Mouse (Mus musculus): ENCODE data around the gene Foxf1. TPM values are rescaled to one million over a fixed set of nuclear protein-coding genes. Genes with fewer than 3 reads are reported as not detected.

The Foxf1 gene
- polyA plus RNA-seq, 1 experiment from 2014 or later = 59.3 TPM

DNA sequence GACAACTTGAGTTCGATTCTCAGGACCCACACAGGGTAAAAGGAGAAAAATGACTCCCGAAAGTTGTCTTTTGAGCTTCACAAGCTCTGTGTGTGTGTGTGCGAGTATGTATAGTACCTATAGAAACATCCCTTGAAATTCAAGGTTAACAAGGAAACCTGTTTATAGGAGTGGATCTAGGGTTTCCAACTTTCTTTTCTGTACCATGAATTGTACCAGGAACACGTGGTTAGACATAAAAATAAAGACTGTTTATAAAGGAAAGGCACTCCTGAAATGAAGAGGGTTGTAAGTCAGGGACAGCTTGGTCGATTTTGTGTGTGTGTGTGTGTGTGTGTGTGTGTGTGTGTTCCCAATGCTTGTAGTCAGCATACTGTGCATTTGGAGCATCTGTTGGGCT, 24.5 kb downstream of the Foxf1 start:
- H3K4me2 ChIP-seq (replicated peaks; ENCODE audit: low read depth) = peak overlapping the region; percentile 90
- no peak for DNase-seq (ENCODE audit: low spot score)
- no peaks in the 10 kb centered on the region for H3K4me1 ChIP-seq (replicated peaks; ENCODE audit: control insufficient read depth, insufficient read depth)
- WGBS = 10% methylated on average over 5 of the region's 5 CpGs
- TF ChIP-seq CTCF (IDR thresholded peaks at IDR 0.05; ENCODE audit: low read depth) = no peak
- ATAC-seq (ENCODE audit: low FRiP score, low TSS enrichment) = no peak
- peak overlapping the region; percentile 87; the same call in 1 of the 2 replicates for H3K9ac ChIP-seq (ENCODE audit: low read length)
- H3K4me3 ChIP-seq (ENCODE audit: low read depth, low read length) = peak overlapping the region; percentile 88
- H3K27ac ChIP-seq (replicated peaks) = no peak overlapping the region
- H3K9me3 ChIP-seq (ENCODE audit: control insufficient read depth, low read length) = no peaks in the 10 kb centered on the region
- peaks cover 3% of the 10 kb centered on the region; the same call in 1 of the 2 replicates for H3K36me3 ChIP-seq (ENCODE audit: control insufficient read depth, insufficient read depth, low read length)
- no peaks in the 10 kb centered on the region for H3K27me3 ChIP-seq (ENCODE audit: control insufficient read depth, insufficient read depth, low read length)

DNA sequence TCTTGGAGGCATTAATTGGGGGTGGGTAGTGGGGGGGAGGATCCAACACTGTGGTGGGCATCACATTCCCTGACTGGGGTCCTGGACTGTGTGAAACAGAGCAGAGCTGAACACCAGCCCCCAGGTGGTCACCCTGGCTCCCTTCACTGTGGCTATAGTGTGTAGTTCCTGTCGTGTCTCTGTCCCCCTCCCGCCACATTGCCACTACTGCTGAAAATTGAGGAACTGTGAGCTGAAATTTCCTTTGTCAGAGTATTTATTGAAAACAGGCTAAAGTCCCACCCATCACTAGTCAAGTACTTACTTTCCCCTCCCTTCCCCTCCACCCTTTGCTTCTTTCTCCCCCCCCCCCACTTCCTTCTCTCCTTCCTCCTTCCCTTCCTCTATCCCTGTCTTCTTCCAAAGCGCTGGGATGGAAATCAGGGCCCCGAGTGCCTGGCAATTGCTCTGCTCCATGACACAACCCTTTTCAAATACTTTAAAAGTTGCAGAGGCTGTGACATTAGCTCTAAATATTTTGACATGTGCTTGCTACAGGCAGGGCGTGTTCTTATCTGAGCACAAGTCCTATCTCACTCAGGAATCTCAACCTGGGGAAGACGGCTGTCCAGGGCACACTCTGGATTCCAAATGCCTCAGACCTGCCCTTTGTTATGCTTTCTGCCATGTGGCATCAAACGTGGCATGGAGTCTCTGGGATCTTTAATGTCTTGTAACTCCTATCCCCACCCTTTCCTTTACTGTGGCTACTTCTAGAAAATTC, 27.1 kb downstream of the Foxf1 start:
- Histone ChIP-seq H3K27ac (replicated peaks) (no peak overlapping the region), H3K9me3 (ENCODE audit: control insufficient read depth, low read length) (no peaks in the 10 kb centered on the region), H3K27me3 (ENCODE audit: control insufficient read depth, insufficient read depth, low read length) (peaks cover 4% of the 10 kb centered on the region; the same call in 1 of the 2 replicates), H3K9ac (ENCODE audit: low read length) (no peak overlapping the region), H3K36me3 (ENCODE audit: control insufficient read depth, insufficient read depth, low read length) (no peaks in the 10 kb centered on the region; the same call in 1 of the 2 replicates), H3K4me1 (replicated peaks; ENCODE audit: control insufficient read depth, insufficient read depth) (no peaks in the 10 kb centered on the region), H3K4me2 (replicated peaks; ENCODE audit: low read depth) (no peak overlapping the region), H3K4me3 (ENCODE audit: low read depth, low read length) (no peak overlapping the region)
- WGBS = 30% methylated on average over 7 of the region's 7 CpGs
- TF ChIP-seq EP300 (optimal IDR thresholded peaks at IDR 0.05) (no peak), CTCF (IDR thresholded peaks at IDR 0.05; ENCODE audit: low read depth) (no peak)
- no peak for ATAC-seq (ENCODE audit: low FRiP score, low TSS enrichment)
- DNase-seq (ENCODE audit: low spot score) = no peak

DNA sequence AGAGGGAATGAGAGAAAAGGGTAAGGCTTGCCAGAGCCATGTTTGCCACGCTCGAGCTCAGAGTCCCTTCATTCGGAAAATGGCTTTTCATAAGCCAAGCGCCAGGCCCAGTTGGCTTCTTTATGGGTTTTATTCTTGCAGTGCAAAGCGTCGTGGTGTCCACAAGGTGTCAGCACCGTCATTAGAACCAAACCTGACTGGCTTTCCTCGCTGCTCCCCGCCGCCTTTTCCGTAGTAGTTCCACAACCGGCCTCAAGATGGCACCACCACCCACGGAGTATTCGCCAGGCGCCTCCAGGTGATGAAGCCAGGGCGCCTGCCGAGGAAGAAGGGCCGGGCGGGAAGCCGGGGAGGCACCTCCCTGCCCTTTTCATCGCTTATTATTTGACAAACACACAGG, 29.1 kb downstream of the Foxf1 start:
- H3K9ac ChIP-seq (ENCODE audit: low read length) = no peak overlapping the region
- ATAC-seq (ENCODE audit: low FRiP score, low TSS enrichment) (peak; percentile 74), DNase-seq (ENCODE audit: low spot score) (peak; percentile 97)
- 0 out of 2 replicates have a peak, but pooled peaks cover 3% of the 10 kb centered on the region for H3K9me3 ChIP-seq (ENCODE audit: control insufficient read depth, low read length)
- no peak overlapping the region for H3K4me3 ChIP-seq (ENCODE audit: low read depth, low read length)
- H3K4me2 ChIP-seq (replicated peaks; ENCODE audit: low read depth) = peak overlapping the region; percentile 27; the same call in 1 of the 2 replicates
- H3K4me1 ChIP-seq (replicated peaks; ENCODE audit: control insufficient read depth, insufficient read depth) = no peaks in the 10 kb centered on the region
- 2% methylated on average over 21 of the region's 21 CpGs for WGBS
- H3K27ac ChIP-seq (replicated peaks) = no peak overlapping the region
- no peaks in the 10 kb centered on the region; the same call in 1 of the 2 replicates for H3K36me3 ChIP-seq (ENCODE audit: control insufficient read depth, insufficient read depth, low read length)
- peak; percentile 100 for TF ChIP-seq CTCF (IDR thresholded peaks at IDR 0.05; ENCODE audit: low read depth)
- TF ChIP-seq EP300 (optimal IDR thresholded peaks at IDR 0.05) = no peak
- peaks cover 18% of the 10 kb centered on the region for H3K27me3 ChIP-seq (ENCODE audit: control insufficient read depth, insufficient read depth, low read length)

DNA sequence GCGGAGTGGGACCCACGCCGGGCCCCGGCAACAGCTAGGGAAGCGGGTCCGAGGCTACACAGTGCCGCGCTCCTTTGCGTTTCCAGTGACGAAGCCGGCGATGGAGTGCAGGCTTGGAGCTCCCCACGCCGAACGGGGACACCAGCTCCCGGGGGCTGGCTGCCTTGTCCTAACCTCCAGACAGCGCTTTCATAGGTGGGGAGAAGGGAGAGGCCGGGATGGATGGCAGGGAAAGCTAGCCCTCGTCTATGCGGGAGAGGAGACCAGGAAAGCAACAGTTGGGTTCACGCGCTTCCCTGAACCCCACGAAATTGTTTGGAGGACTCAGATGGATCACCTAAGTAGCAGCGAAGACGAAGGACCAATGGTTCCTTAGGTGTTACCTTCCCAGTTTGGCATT, 30.9 kb downstream of the Foxf1 start:
- H3K27me3 ChIP-seq (ENCODE audit: control insufficient read depth, insufficient read depth, low read length) = peaks cover 23% of the 10 kb centered on the region

DNA sequence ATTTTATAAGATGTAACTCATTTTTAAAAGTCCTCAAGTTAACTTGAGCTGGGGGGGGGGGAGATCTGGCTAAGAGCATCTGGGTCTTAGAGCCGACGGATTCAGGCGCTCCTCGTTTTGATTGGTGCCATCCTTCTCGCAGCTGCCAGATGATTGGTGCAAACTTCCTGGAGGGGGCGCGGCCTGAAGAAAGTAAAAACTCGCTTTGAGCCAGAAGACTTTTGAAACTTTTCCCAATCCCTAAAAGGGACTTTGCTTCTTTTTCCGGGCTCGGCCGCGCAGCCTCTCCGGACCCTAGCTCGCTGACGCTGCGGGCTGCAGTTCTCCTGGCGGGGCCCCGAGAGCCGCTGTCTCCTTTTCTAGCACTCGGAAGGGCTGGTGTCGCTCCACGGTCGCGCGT, 31.8 kb downstream of the Foxf1 start, which contains the start of gene Foxc2:
TSS of gene Foxc2 (plus strand) at position 224 of the 400 bp plus-strand sequence.
- H3K4me2 ChIP-seq (replicated peaks; ENCODE audit: low read depth) = peak within 1 kb of the TSS; percentile 90
- peaks cover 27% of the 10 kb centered on the region for H3K27me3 ChIP-seq (ENCODE audit: control insufficient read depth, insufficient read depth, low read length)
- H3K4me3 ChIP-seq (ENCODE audit: low read depth, low read length) = peak within 1 kb of the TSS; percentile 51
- peak within 1 kb of the TSS; percentile 51 for H3K9ac ChIP-seq (ENCODE audit: low read length)
- under 1% methylated on average over 25 of the region's 25 CpGs for WGBS
- H3K4me1 ChIP-seq (replicated peaks; ENCODE audit: control insufficient read depth, insufficient read depth) = no peaks in the 10 kb centered on the region
- DNase-seq (ENCODE audit: low spot score) (peak; percentile 75), ATAC-seq (ENCODE audit: low FRiP score, low TSS enrichment) (peak; percentile 58; the same call in 1 of the 2 replicates)
- H3K27ac ChIP-seq (replicated peaks) = no peak within 1 kb of the TSS
- 0 out of 2 replicates have a peak, but pooled peaks cover 3% of the 10 kb centered on the region for H3K9me3 ChIP-seq (ENCODE audit: control insufficient read depth, low read length)
- H3K36me3 ChIP-seq (ENCODE audit: control insufficient read depth, insufficient read depth, low read length) = no peaks in the 10 kb centered on the region; the same call in 1 of the 2 replicates
- TF ChIP-seq EP300 (optimal IDR thresholded peaks at IDR 0.05) (no peak), CTCF (IDR thresholded peaks at IDR 0.05; ENCODE audit: low read depth) (peak; percentile 24)

More for the DNA sequence above, 30.9 kb downstream of the Foxf1 start:
- DNase-seq (ENCODE audit: low spot score) = no peak
- 0 out of 2 replicates have a peak, but pooled peaks cover 3% of the 10 kb centered on the region for H3K9me3 ChIP-seq (ENCODE audit: control insufficient read depth, low read length)
- H3K4me2 ChIP-seq (replicated peaks; ENCODE audit: low read depth) = no peak overlapping the region
- 6% methylated on average over 25 of the region's 25 CpGs for WGBS
- H3K27ac ChIP-seq (replicated peaks) = no peak overlapping the region
- ATAC-seq (ENCODE audit: low FRiP score, low TSS enrichment) = no peak
- 0 out of 2 replicates have a peak overlapping the region, but pooled peaks have one; percentile 8 for H3K4me3 ChIP-seq (ENCODE audit: low read depth, low read length)
- no peaks in the 10 kb centered on the region; the same call in 1 of the 2 replicates for H3K36me3 ChIP-seq (ENCODE audit: control insufficient read depth, insufficient read depth, low read length)
- no peak overlapping the region for H3K9ac ChIP-seq (ENCODE audit: low read length)
- TF ChIP-seq EP300 (optimal IDR thresholded peaks at IDR 0.05) = no peak
- TF ChIP-seq CTCF (IDR thresholded peaks at IDR 0.05; ENCODE audit: low read depth) = no peak
- H3K4me1 ChIP-seq (replicated peaks; ENCODE audit: control insufficient read depth, insufficient read depth) = no peaks in the 10 kb centered on the region

Data from stomach, postnatal 0 days (tissue).